Mouse (Mus musculus) forebrain, embryonic 15.5 days (tissue): ENCODE data around the gene Rims1. TPM values are rescaled to one million over a fixed set of nuclear protein-coding genes. Genes with fewer than 3 reads are reported as not detected.

Source experiments
- ATAC-seq: fragments of 200-750 bp; cut with Nextera tagmentation; replicated peaks from 2 replicates; pipeline ENCODE4 v1.8.0; 2017; ENCODE audit warnings: mild to moderate bottlenecking, moderate TSS enrichment, moderate library complexity
- H3K27ac ChIP-seq: fragments of 300-500 bp; sonication (generic); replicated peaks from 2 replicates; pipeline ENCODE4 v1.5.1; 2015; ENCODE audit warnings: mild to moderate bottlenecking, inconsistent platforms
- H3K27me3 ChIP-seq: fragments of 300-500 bp; sonication (generic); 2 replicates; pipeline ENCODE4 v1.6.1; 2015; ENCODE audit warnings: inconsistent platforms
- H3K36me3 ChIP-seq: fragments of 300-500 bp; sonication (generic); 2 replicates; pipeline ENCODE4 v1.6.1; 2015; ENCODE audit warnings: mild to moderate bottlenecking, inconsistent platforms
- H3K4me1 ChIP-seq: fragments of 300-500 bp; sonication (generic); 2 replicates; pipeline ENCODE4 v1.6.1; 2015; ENCODE audit warnings: inconsistent platforms
- H3K4me2 ChIP-seq: fragments of 300-500 bp; sonication (generic); replicated peaks from 2 replicates; pipeline ENCODE4 v1.6.1; 2015; ENCODE audit warnings: mild to moderate bottlenecking, inconsistent platforms
- H3K4me3 ChIP-seq: fragments of 300-500 bp; sonication (generic); 2 replicates; pipeline ENCODE4 v1.5.1; 2015; ENCODE audit warnings: mild to moderate bottlenecking, inconsistent platforms
- H3K9ac ChIP-seq: fragments of 300-500 bp; sonication (generic); replicated peaks from 2 replicates; pipeline ENCODE4 v1.6.1; 2015; ENCODE audit warnings: mild to moderate bottlenecking, inconsistent platforms
- H3K9me3 ChIP-seq: fragments of 300-500 bp; sonication (generic); 2 replicates; pipeline ENCODE4 v1.6.1; 2016; ENCODE audit warnings: inconsistent platforms
- WGBS: fragments of 180-500 bp; shearing (Covaris S2); methylation state at CpG from one replicate; pipeline ENCODE4 v1.1.7; 2015; ENCODE audit warnings: mixed read lengths; 5-methylcytosine and 5-hydroxymethylcytosine counted together
- polyA plus RNA-seq: library from polyadenylated mRNA; unstranded; fragments of >200 nt; fragmentation: Nextera tagmentation; extraction: Ambion mirVana; gene quantifications from 2 replicates; pipeline ENCODE4 v1.2.1, GENCODE M21; 2015

The Rims1 gene
- polyA plus RNA-seq, 1 experiment from 2014 or later: 11.1 TPM

DNA sequence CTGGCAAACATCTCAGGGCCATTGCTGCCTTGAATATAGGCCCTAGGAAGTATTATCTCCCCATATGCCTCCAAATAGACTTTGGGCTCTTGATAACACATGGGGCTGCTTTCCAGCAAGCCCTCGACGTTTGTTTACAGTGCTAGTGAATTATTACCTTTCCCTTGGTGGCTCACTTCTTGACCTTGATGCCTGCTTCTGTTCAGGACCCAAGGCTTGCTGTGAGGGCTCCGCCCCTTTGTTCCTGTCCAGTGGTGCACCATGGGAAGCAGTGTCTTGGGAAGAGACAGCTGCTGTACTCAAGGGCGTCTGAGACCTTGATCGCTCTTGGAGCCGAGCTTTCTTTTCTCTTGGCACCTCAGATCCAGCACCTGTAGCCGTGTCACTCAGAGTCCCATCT lies 267.7 kb downstream of the Rims1 start:
- Histone ChIP-seq H3K4me2 (no peak overlapping the region), H3K36me3 (no peaks in the 10 kb centered on the region), H3K4me3 (no peak overlapping the region), H3K4me1 (0 out of 2 replicates have a peak, but pooled peaks cover 4% of the 10 kb centered on the region), H3K9ac (no peak overlapping the region), H3K27ac (no peak overlapping the region), H3K9me3 (no peaks in the 10 kb centered on the region), H3K27me3 (peaks cover under 1% of the 10 kb centered on the region; the same call in 1 of the 2 replicates)
- WGBS: 86% methylated on average over 7 of the region's 7 CpGs
- no peak for ATAC-seq

DNA sequence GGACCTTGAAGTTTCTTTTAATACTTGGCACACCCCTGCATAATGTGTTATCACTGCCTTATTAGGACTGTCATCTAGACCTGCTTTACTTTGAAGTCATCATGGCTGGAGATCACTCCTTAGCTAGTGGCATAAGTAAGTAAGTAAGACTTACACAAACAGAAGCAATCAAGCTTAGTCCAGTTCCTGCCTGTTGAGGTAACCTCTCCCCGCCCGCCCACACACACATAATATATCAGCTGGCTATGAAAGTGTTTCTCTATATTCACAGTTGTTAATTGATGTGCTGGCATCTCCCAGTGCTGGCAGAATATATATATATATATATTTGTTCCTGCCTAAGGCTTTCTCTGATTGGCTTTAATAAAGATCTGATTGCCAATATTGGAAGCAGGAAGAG lies 269.0 kb downstream of the Rims1 start:
- Histone ChIP-seq H3K9ac (no peak overlapping the region), H3K27me3 (peaks cover 7% of the 10 kb centered on the region; the same call in 1 of the 2 replicates), H3K4me2 (no peak overlapping the region), H3K4me1 (peaks cover 9% of the 10 kb centered on the region), H3K9me3 (no peaks in the 10 kb centered on the region), H3K36me3 (no peaks in the 10 kb centered on the region), H3K4me3 (no peak overlapping the region), H3K27ac (no peak overlapping the region)
- 94% methylated on average over 2 of the region's 2 CpGs for WGBS
- ATAC-seq: no peak

DNA sequence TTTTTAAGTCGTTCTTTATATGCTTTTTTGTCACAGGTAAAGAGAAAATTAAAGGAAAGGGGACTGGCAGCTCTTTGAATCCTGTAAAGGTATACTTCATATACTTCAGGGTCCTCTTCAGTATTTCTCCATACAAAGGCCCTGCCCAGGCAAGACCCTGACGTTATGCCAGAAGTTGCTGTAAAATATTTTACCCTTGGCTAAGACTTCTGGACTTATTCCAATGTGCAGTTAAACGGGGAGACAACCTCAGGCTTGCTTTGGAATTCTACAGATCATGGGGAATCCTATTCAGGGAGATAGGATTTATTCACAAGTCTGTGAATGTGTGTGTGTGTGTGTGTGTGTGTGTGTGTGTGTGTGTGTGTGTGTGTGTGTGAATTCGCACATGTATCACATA lies 270.7 kb downstream of the Rims1 start:
- Histone ChIP-seq H3K27me3 (peaks cover 11% of the 10 kb centered on the region; the same call in 1 of the 2 replicates), H3K4me1 (peaks cover 9% of the 10 kb centered on the region), H3K9ac (no peak overlapping the region), H3K36me3 (no peaks in the 10 kb centered on the region), H3K4me3 (no peak overlapping the region), H3K9me3 (no peaks in the 10 kb centered on the region), H3K4me2 (no peak overlapping the region), H3K27ac (no peak overlapping the region)
- no peak for ATAC-seq
- WGBS: 48% methylated on average over 4 of the region's 4 CpGs

DNA sequence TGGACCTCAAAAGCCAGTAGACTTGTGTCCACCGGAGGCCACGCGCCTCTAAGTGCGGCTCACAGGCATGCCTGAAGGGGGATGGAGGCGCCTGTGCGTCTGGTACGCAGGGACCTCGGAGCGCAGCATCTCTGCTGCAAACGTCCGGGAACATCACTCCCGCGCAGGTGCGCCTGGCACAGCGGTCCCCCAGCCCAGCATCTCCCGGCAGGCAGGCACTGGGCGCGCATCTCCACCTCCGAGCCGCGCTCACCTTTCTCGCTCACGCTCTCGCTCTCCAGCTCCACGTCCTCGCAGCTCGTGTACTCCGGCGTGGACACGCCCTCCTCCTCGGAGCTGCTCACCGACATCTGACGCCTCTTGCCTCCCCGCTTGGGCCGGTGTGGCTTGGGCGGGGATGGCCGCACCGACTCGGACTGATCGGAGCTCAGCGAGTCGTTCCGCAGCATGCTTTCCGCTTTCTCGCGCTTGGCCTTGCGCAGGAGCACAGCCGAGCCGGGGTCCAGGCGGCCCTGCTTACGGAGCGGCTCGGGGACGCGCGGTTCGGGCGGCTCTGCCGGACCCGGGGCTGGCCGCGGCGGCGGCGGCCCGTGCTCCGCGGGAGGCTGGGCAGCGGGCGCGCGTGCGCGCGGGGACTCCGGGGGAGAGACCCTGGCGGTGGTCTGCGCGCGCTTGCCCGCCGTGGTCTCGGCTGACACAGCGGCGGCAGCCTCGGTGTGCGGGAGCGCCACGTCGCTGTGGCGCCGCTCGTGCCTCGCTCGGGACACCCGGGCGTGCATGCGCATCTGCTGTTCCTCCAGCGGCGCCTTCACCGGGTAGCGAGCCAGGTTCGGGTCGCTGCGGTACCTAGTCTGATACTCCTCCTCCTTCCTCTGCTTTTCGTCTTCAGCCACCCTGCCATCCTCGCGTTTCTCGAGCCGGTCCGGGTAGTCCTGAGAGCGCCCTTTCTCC lies 272.4 kb downstream of the Rims1 start:
- Histone ChIP-seq H3K27me3 (peaks cover 11% of the 10 kb centered on the region; the same call in 1 of the 2 replicates), H3K36me3 (no peaks in the 10 kb centered on the region), H3K9me3 (no peaks in the 10 kb centered on the region), H3K4me2 (peak overlapping the region; percentile 80), H3K4me3 (peak overlapping the region; percentile 56), H3K9ac (peak overlapping the region; percentile 59), H3K27ac (peak overlapping the region; percentile 39), H3K4me1 (peaks cover 9% of the 10 kb centered on the region)
- under 1% methylated on average over 95 of the region's 112 CpGs for WGBS
- peak; percentile 92 for ATAC-seq

DNA sequence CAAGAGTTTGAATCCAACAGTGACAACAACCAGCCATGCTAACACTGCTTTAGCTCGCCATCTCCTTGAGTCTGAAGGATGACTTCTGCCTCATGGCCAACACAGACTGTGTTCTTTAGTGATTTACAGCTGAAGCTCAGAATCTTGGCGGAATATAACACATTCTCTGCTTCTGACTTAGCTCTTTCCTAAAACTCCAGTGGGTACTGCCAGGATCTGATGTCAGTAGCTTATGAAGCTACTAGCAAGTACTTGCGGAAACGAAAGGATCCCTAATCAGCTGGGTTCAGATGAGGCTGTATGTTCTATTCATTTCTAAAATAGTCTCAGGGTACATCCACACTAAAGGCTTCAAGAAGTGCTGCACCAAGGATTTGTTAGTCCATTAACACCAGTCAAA lies 290.7 kb downstream of the Rims1 start:
- 93% methylated on average over 4 of the region's 4 CpGs for WGBS
- Histone ChIP-seq H3K4me2 (no peak overlapping the region), H3K27ac (no peak overlapping the region), H3K9me3 (no peaks in the 10 kb centered on the region), H3K4me1 (no peaks in the 10 kb centered on the region), H3K27me3 (no peaks in the 10 kb centered on the region), H3K9ac (no peak overlapping the region), H3K4me3 (no peak overlapping the region), H3K36me3 (no peaks in the 10 kb centered on the region)
- no peak for ATAC-seq

DNA sequence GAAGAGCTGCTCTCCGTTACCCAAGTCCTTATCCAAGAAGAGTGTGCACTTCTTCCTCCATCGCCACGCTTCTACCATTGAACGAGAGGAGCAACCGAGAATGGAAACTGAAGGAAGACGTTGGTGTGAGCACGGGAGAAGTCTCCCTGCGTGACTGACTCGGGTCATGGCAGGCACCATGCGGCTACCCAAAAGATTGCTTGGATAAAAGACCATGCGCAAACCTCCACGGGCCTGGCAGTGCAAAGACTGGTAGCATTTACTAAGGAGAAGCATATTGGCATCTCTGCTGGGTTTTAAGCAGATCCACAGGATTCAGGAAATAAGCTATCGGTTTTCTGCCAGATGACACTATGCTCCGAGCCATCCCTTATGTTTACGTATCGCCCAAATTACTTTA lies 293.4 kb downstream of the Rims1 start:
- Histone ChIP-seq H3K9ac (no peak overlapping the region), H3K9me3 (no peaks in the 10 kb centered on the region), H3K27me3 (no peaks in the 10 kb centered on the region), H3K27ac (no peak overlapping the region), H3K36me3 (no peaks in the 10 kb centered on the region), H3K4me1 (no peaks in the 10 kb centered on the region), H3K4me2 (no peak overlapping the region), H3K4me3 (no peak overlapping the region)
- no peak for ATAC-seq
- WGBS: 90% methylated on average over 16 of the region's 16 CpGs

DNA sequence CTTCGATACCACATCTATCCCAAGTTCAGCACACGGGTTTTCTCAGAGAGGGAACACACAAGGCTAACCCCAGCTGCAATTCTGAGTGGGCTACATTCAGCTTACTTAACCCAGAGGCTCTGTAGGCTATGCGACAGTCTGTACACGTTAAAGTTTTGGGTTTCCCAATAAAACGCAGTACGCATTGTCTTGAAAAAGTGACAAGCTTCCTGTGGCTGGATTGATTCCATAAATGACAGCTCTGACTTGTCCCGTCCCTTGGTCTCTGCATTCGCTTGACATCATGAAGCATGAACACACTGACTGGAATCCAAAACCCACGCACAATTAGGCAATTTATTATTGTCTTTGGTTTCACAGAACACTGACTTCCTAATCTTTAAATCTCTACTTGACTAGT lies 294.2 kb downstream of the Rims1 start:
- Histone ChIP-seq H3K4me1 (no peaks in the 10 kb centered on the region), H3K9ac (no peak overlapping the region), H3K9me3 (no peaks in the 10 kb centered on the region), H3K4me2 (no peak overlapping the region), H3K36me3 (no peaks in the 10 kb centered on the region), H3K4me3 (no peak overlapping the region), H3K27me3 (no peaks in the 10 kb centered on the region), H3K27ac (no peak overlapping the region)
- 85% methylated on average over 9 of the region's 9 CpGs for WGBS
- ATAC-seq: no peak

DNA sequence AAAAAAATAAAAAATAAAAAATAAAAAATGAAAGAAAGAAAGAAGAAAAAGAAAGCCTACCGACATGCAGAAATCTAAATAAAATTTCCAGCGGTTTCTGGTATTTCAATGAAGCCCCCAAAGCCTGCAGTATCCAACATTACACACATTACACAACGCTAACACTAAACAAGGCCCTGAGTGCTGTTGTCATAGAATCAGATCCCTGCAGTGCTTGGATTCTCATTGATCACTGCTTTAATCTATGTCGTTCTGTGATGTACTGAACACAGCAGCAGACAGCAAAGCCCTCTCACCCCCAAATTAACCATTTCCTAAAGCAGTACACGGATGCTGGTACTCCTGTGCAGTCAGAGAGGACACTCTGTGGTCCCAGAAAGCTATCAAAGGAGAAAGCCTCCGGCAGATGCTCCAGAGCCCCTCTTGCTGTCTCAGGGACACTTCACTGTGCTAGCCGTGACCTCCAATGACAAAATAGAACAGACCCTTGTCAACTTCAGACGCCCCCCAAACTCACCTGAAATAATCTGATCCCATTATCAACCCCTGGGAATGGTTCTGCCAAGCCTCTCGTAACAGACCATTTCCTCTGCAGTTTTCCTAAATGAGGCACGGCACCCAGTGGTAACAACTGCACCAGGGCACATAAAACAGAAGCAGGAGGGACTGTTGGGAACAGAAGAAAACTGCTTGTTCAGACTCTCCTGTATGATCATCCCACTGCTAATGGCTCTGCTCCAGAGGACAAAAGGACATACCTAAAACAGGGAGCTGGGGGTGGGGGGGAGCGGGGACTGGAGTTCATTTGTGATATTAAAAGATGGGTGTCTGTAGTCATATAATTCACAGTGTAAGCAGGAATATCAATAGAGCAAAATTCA lies 296.8 kb downstream of the Rims1 start:
- H3K36me3 ChIP-seq: no peaks in the 10 kb centered on the region
- H3K9me3 ChIP-seq: no peaks in the 10 kb centered on the region
- H3K4me1 ChIP-seq: no peaks in the 10 kb centered on the region
- H3K4me3 ChIP-seq: no peak overlapping the region
- H3K4me2 ChIP-seq: no peak overlapping the region
- H3K9ac ChIP-seq: no peak overlapping the region
- H3K27me3 ChIP-seq: no peaks in the 10 kb centered on the region
- WGBS: 62% methylated on average over 11 of the region's 11 CpGs
- ATAC-seq: peak; percentile 48; the same call in 1 of the 2 replicates
- H3K27ac ChIP-seq: no peak overlapping the region

DNA sequence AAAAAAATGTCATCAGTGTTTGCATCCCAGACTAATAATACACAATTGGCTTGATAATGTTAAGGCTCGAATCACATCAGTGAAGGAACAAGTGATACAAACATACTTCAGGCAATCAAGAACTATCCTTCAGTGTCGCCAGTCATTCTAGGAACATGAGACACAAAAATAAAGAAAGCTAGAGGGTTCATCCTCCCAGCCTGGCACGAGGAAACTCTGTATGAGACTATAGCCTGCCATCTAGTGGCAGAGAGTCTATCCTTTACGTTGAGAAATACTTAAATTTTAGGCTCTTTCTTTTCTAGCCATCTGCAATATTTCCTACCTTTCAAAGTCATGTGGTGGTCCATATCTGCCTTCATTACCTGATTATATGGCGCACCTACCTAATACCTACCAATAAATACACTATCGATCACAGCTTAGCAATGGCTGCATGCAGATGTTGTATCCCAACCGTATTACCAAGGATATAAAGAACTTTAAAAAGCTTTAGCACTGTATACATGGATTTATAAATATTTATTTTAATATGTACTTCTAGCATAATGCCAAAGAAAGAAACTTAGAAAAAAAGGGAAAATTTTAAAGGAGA lies 318.4 kb downstream of the Rims1 start:
- no peak; the same call in 1 of the 2 replicates for ATAC-seq
- Histone ChIP-seq H3K4me1 (no peaks in the 10 kb centered on the region), H3K4me3 (no peak overlapping the region), H3K9me3 (no peaks in the 10 kb centered on the region), H3K27me3 (no peaks in the 10 kb centered on the region), H3K27ac (no peak overlapping the region), H3K4me2 (no peak overlapping the region), H3K9ac (no peak overlapping the region), H3K36me3 (no peaks in the 10 kb centered on the region)
- 47% methylated on average over 7 of the region's 7 CpGs for WGBS

DNA sequence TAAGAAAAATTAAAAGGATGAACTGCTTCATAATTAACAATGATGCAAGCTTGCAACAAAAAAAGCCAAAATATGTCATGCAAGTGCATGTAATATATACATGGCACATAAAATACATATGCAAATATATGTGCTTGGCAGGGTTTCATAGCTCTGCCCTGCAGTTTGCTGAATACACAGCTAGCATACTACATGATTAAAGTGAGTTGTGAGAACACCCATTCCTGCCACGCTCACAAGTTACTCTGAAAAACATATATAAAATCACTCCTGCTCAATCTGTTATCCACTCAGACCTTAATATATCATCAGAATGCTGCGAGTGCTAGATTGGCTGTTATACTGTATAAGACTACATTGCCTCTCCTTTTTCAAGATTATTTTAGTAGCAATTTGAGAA lies 329.6 kb downstream of the Rims1 start:
- no peaks in the 10 kb centered on the region for H3K4me1 ChIP-seq
- ATAC-seq: peak; percentile 46; the same call in 1 of the 2 replicates
- 76% methylated on average over 2 of the region's 2 CpGs for WGBS

DNA sequence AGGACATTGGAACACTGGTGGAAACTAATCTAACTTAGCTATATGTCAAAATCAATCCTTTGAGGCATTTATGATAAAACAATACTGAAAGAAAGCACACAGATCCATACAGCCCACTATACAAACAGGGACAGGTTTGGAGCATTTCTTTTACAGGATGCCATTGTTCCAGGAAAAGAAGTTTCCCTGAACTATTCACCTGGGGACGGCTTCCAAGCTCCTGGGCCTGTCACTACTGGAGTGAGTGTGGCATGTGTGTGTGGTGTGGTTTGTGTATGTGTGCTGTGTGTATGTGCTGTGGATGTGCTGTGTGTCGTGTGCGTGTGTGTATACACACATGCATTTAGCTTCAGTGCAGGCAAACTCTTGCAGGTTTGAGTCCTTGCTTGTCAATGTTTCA lies 338.8 kb downstream of the Rims1 start:
- Histone ChIP-seq H3K9ac (no peak overlapping the region), H3K4me2 (no peak overlapping the region), H3K4me1 (no peaks in the 10 kb centered on the region), H3K4me3 (no peak overlapping the region), H3K27ac (no peak overlapping the region), H3K9me3 (no peaks in the 10 kb centered on the region), H3K27me3 (no peaks in the 10 kb centered on the region), H3K36me3 (no peaks in the 10 kb centered on the region)
- no peak for ATAC-seq
- 83% methylated on average over 3 of the region's 3 CpGs for WGBS

More for the DNA sequence above, 329.6 kb downstream of the Rims1 start:
- no peak overlapping the region for H3K4me3 ChIP-seq
- no peak overlapping the region for H3K27ac ChIP-seq
- H3K4me2 ChIP-seq: no peak overlapping the region
- H3K36me3 ChIP-seq: no peaks in the 10 kb centered on the region
- H3K27me3 ChIP-seq: no peaks in the 10 kb centered on the region
- no peaks in the 10 kb centered on the region for H3K9me3 ChIP-seq
- no peak overlapping the region for H3K9ac ChIP-seq

DNA sequence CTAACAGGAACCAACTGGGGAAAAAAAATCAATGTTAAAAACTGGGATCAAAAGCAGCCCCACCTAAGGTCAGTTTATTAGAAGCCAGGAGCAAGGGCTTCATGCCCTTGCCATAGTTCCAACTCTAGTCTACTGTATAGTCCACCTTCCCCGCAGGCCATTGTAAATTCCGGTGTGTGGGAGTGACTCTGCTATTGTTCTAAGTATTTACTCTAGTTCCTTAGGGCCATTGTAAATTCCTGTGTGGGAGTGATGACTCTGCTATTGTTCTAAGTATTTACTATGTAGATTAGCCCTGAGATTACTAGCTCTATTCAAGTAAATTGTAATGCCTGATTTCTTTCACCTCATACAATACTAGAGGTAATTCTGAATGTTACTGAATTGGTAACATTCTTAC lies 339.2 kb downstream of the Rims1 start:
- 16% methylated on average over 2 of the region's 2 CpGs for WGBS
- H3K9ac ChIP-seq: no peak overlapping the region
- H3K27me3 ChIP-seq: no peaks in the 10 kb centered on the region
- no peaks in the 10 kb centered on the region for H3K4me1 ChIP-seq
- H3K4me2 ChIP-seq: no peak overlapping the region
- H3K9me3 ChIP-seq: no peaks in the 10 kb centered on the region
- no peak overlapping the region for H3K27ac ChIP-seq
- no peak for ATAC-seq
- H3K4me3 ChIP-seq: no peak overlapping the region
- no peaks in the 10 kb centered on the region for H3K36me3 ChIP-seq
